Mouse (Mus musculus) testis, postnatal 14 days (tissue): Measurements from ENCODE around the gene Ahdc1.
A peak's percentile ranks its signal among the peaks of the same experiment; 100 is the strongest.
"Not testable (repeated sequence)": the region's sequence is repeated elsewhere in the genome, so short reads cannot be mapped to it uniquely, and the experiment has no call there.

Experiments used
- DNase-seq: peaks from one replicate; pipeline ENCODE4 v3.0.0; 2021; ENCODE audit warnings: low spot score

The Ahdc1 gene

DNA sequence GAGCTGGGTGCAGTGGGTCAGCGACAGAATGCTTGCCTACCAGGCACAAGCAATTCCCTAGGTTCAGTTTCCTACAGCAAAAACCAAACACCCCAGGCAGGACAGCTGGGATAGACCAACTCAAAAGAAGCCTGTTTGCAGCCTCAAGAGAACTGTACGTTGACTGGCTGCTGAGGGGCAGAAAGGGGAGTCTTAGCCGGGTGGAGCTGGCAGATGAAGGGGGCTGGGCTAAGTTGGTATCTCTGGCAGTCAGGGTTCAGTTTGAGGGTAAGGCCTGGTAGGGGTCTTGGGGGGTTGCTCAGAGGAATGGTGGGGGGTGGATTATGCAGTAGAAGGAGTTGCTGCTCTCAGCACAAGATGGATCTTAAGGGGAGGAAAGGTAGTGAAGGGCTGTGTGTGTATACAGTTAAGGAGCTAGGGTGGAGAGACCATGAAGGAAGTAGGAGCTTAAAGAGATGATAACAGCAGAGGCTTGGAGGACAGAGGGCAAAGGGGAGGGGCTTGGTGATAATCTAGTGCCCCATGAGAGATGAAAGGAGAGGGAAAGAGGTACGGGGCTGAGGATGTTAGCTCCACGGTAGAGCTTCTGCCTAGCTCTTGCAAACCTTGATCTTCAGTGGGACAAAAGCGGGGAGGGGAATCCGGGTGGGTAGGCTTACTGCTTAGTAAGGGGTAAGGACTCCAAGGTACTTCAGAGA is 68.5 kb downstream of the Ahdc1 start:
- no peak for DNase-seq

DNA sequence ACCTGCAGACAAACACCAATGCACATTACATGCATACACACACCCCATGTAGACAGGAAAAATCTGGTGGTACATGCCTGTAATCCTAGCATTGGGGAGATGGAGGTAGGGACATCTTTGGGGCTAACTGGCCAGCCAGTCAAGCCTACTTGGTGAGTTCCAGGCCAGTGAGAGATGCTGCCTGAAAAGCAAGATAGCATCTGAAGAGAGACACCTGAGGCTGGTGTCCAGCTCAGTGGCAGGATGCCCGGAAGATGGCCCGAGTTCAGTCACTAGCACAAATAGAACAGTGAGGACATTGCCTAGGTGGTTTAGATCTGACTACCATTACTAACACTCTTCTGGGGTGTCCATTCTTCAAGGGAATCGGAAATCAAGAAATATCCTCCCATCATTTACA is 69.8 kb downstream of the Ahdc1 start:
- DNase-seq: no peak

DNA sequence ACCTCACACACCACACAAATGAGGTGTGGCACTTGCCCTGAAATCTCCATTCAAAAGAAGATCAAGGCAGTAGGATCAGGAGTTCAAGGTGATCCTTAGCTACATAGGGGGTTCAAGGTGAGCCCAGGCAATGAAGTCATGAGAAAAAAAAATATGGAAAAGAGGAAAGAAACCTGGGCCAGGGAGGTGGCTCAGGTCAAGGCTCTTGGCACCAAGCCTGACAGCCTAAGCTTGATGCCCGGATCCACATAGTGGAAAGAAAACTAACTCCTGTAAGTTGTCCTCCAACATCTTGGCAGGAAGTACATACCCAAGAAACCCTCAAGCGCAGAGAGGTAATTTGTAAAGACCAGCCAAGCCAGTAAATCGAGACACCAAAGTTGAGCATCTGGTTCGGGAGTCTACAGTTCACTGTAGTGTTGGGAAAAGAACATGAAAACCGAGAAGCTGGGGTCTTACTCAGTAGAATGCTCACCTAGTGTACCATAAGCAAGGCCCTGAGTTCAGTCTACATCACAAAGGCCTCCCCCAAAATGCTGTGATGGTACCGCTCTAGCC is 71.2 kb downstream of the Ahdc1 start:
- no peak for DNase-seq

DNA sequence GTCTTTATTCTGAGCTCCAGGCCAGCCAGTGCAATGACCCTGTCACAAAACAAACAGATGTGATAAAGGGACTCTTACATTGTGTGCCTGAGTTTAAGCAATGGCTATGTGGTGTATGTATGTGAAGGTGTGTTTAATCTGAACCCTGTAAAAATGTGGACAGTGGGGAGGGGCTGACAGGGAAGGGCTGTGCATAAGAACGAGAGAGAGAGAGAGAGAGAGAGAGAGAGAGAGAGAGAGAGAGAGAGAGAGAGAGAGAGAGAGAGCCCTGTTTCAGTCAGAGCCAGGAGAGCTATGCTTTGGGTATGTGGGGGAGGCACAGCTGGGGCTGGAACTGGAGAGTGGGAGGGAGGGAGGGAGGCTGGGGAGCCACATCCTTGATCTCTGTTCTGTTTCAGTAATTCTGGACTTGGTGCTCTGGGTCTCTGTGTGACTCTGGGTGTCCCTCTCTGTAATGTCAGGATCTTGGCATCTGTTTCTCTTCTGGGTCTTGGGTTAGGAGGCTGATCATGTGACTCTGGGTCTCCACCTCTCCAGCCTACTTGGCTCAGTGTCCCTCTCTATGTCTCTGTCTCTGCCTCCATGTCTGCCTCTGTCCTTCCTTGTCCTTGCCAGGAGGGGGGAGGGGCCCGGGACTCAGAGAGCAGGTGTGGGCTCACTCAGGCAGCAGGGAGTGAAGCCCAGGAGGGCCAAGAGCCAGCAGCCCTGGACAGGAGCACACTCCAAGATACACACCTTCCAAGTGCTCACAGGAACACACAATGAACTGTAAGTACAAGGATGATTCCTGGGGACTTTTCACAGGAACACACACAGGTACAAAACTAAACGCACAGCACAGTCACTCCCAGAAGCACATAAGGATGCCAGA is 73.2 kb downstream of the Ahdc1 start:
- peak; percentile 80 for DNase-seq

DNA sequence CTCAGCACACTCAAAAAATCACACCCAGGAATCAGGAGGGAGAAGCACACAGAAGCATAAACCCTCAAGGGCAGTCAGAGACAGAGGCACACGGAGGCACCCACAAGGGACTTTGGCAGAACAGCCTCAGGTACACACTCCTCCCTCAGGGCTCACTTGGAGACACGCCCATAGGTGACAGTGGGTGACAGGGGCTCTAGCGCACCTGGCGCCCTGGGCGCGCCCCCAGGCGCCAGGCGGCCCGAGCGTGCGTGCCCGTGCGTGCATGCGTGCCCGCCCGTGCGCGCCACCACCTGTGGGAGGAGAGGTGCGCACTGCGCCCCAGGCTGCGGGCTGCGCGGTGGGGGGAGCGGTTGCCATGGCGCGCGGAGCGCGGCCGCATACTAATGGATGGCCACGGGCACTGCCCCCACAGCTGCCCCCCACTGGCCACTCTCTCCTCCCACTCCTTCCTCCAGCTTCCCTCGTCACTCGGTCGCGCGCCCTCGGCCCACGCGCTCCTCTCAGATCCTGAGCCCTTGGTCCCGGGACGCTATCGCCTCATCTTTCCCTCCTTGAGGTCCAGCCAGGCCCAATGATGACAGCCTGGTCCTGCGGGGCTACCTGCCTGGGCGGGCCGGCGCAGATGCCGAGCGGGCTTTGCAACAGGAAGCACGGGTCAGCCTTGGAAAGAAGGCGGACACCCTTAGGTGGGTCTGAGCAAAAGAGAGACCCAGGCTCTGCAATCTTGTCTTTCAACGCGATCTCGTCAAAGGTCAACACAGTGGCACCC is 74.1 kb downstream of the Ahdc1 start:
- peak; percentile 76 for DNase-seq

DNA sequence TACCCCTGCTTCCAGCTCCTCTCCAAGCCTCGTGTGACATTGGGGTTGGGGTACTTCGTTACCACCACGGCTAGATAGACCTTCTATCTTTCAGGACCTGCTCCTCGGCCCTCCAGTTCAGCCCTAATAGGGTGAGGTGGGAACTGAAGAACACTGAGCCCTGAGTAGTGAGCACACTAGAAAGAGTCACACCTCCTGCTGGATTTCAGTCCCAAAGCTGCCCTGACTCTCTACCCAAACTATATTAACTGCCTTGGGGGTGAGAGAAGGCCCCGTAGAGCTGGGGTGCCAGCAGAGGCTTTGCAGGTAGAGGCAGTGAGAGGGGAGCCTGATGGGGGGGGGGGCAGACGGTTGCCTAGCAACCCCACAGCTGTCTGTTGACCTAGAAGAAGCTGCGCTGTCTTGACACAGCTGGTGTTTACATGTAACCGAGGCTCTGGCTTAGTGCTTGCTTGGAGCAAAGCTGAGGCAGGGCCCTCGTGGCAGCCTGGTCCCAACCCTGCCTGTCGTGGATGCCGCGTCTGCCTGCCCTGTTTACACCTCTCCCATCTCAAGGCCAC is 74.8 kb downstream of the Ahdc1 start:
- DNase-seq: no peak

DNA sequence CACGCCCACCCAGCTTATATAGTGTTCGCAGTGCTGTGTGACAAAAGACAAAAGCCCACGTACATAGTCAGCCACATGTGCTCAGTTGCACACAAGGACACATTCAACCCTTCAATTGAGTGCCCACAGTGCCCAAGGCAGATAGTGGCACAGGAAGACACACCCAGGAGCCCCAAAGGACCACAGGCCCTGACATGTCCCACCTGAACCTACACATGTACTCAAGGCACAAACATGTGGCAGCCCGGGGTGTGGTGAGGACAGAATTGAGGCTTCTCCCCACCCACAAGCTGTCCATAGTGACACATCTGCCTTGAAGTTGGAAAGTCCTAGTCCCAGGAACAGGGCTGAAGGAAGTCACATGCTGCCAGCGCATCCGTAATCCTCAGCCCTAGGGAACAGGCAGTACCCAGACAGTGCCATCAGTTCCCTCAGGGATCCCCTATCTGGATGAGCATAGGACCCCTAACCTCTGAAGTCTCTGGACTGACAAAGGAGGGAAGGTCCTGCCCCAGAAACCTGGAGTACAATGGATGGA is 76.2 kb downstream of the Ahdc1 start:
- DNase-seq: no peak

DNA sequence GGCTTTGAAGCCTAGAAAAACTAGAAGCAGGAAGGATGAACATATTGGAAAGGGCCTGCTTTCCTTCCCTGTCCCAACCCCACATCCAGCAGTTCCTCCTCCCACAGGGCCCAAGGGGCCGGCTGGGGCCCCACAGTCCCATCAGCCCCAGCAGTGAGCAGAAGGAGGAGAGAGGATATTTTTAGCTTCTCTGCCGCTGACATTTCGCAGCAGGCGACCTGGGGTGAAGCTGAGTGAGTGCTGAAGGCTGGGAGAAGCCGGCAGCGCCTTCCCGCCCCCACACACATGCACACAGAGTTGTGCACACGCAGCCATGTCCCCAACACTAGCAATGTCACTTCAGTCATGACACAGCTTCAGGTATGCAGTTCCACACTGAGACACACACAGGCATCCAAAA is 76.8 kb downstream of the Ahdc1 start:
- no peak for DNase-seq

DNA sequence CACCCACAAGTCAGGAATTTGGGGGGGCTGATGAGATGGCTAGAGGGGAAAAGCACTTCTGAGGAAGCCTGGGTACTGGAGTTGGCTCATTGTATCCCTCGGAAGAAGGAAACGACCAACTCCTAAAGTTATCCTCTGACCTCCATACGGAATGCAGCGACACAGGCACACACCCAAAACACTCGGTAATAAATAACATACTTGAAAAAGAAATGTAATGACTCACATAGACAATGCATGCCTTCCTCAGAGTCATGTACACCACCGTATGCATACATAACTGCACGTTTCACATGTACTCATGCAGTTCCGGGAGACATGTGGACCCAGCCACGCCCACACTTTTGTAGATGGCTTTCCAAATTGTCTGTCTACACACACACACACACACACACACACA is 78.3 kb downstream of the Ahdc1 start:
- no peak for DNase-seq

DNA sequence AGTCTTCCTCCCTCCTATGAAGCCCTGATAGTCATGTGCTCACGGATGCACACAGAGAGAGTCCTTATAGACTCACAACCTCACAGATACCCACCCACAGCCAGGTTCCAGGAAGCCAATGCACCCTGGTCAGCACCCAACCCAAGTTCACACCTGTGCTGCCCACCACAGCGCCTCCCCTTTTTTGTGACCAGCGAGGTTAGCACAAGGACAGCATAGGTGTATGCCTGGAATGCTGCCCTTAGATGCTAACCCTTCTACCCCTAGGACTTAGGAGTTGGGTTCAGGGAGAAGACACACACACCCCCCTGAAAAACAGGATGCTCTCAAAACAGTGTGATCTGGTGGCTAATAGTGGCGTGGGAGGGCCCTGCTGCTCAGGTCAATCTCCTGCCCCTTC is 78.7 kb downstream of the Ahdc1 start:
- DNase-seq: no peak

DNA sequence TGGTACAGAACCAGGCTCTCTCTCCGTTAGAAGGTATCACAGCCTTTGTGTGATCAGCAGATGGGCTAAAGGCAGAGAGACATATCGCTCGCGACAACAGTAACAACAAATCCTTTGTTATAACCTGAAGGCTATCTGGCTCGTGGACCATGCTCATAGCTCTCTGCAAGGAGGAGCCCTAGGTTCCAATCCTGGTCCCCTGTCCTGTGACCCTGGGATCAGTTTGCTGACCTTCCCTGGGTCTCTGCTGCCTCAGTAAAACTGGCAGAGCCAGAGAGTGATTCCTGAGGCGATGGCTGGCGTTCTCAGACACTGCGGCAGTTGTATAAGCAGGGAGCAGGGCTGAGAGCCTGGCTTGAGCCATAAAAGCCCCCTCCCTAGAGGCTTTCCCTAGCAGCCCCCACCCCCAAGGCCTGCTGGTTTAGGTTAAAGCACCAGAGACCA is 79.2 kb downstream of the Ahdc1 start:
- DNase-seq: no peak

DNA sequence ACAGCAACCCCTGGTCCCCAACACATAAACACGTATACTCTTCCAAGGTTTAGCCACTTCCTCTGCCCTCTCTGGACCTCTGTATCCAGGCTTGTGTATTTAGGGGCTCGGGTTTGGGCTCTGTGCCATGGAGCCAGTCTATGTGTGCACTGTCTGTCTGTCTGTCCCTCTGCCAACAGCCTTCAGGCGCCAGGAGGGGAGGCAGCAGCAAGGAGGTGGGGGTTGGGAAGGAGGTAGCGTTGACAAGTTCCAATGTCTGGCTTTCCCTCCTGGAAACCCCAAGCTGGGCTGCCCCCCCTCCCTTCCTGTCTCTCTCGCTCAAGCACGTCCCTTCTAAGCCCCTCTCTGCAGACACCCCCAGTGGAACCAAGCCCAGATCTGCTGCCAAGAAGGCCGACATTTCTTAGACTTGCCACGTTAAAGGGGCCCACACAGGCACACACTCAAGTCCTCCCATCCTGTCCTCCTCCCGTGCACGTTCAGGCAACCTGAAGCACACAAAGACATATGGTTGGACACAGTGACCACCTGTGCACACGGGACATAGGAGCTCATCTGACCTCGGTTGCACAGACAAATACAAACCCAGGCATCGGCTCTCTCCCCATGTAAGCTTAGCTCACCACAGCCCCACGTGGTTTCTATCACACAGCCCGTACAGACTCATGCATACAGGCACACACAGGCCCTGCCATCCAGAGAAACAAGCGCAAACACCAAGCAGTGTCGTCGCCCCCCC is 79.8 kb downstream of the Ahdc1 start:
- DNase-seq: peak; percentile 34

DNA sequence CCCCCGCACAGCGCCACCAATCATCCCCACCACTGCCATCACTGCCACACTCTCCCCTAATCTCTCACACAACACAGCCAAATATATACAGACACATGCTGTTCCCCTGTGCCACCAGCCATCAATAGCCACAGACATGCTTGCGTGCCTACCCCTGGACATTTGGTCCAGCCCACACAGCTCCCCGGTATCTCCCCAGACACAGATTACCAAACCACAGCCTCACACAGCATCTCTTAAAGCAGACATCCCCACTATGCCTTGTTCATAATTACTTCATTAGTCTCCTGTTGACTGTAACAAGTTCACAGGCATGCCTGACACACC is 80.4 kb downstream of the Ahdc1 start:
- no peak for DNase-seq

DNA sequence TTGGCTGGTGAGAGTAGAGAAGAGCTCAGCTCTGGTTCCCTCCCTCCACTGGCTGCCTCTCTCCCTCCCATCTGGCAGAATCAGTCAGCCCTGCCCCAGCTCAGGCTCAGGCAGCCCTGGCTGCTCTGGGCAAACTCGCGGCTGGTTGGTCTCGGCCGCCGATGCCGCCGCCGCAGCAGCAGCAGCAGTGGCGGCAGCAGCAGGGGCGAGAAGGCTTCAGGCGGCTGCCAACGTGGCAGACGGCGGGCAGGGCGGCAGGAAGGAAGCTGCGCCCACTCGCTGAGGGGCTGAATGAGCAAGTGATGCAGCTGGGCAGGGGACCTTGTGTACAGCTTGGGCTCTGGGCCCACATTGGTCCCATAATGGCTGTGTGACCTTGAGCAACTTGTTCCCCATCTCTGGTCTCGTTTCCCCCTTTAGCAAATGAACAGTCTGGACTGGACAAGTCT is 81.4 kb downstream of the Ahdc1 start:
- peak; percentile 52 for DNase-seq

DNA sequence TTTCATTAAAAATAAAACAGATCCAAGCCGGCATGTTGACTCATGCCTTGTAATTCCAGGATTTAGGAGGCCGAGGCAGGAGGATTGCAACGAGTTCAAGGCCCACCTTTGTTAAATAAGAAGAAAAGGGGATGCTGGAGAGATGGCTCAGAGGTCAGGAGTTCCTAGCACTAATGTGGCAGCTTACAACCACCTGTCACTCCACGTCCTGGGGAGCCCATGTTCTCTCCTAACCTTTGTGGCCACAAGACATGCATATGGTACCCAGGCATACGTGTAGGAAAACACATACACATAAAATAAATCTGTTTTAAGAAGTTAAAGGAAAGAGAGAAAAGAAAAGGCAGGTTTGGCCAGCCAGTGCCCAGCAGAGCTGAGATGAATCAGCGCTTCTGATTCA is 82.0 kb downstream of the Ahdc1 start:
- no peak for DNase-seq

DNA sequence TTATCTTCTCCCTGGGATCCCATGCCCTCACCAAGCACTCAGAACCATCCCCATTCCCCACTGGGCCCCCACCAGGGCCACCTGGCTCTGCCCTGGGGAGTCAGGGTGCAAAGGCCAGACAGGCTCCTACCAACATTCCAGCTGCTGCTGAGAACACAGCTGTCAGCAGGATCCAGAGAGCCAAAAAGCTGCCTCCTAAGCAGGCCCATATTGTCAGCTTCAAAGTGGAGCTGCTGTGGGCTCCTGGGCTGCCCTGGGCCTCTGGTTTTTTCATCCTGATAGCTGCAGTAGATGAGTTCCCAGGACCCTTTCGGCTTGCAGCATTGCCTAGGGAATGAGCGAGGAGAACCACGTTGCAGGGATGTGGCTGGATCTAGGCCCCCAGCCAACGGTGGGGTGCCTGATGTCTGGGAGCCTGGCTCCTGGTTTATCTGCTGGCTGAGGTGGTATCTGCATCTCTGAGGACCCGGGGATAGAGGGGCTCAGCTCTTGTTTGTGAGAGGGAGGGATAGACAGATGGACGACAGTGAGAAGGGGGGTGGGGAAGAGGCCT is 82.5 kb downstream of the Ahdc1 start:
- no peak for DNase-seq

DNA sequence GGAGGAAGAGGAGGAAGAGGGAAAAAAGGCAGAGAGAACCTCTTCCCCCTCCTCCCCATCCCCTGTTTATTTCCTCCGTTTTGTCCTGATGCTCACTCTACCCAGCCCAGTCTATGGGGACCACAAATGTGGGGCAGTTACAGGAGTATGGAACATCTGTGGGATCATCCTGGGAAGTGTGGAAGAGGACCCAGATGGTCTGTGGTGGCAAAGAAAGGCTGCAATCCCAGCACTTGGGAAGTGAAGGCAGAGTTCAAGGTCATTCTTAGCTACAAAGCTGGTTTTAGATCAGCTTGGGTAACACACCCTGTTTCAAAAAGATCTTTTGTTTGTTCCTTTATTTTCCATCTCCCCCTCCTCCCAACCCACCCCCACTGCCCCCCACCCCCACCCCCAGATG is 83.2 kb downstream of the Ahdc1 start:
- no peak for DNase-seq

DNA sequence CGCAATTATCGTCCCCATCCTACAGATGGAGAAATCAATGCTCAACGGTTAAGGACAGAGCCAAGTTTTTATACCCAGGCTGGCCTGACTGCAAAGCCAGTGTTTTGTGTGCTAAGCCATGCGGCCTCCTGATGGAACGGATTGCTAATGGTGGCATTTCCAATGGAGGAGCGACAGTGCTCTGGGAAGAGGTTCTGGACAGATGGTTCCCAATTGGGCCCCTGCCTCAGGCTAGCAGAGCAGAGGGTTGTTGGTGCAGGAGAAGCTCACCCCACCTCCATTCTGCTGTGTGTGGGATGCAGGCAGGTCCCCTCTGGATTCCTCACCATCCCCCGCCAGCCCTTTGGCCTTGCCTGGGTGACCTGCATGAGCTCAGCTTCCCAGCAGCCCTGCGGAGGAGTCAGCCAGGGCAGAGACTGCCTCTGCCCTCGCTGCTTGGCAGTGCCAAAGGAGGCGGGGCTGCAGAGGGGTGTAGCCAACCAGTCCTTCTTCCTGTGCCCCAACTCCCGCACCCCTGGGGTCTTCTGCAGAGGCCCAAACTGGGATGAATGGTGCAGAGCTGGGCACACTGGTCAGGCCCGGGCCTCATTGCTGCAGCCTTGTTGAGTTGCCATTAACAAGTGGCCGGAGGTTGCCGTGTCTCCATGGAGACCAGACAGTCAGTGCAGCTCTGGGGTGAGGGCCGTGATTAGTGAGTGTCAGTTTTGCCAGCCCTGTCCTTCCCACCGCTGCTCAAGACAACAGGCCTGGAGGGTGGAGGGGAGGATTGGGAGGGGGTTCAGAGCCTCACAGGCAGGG is 84.1 kb downstream of the Ahdc1 start:
- DNase-seq: peak; percentile 87

DNA sequence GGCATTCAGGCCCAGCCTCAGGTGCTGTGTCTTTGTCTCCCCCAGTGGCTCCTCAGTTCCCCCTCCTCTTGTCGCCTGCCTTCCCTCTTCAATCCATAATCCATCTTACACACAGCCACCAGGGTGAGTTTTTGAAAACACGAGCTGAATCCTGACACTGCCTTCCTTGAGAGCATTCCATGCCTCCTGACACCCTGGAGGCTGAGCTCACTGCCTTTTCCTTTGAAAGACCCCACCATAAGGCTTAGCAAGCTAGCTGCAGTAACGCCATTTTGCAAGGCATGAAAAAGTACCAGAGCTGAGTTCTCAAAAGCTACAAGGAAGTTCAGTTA is 84.6 kb downstream of the Ahdc1 start:
- DNase-seq: not testable (repeated sequence)

DNA sequence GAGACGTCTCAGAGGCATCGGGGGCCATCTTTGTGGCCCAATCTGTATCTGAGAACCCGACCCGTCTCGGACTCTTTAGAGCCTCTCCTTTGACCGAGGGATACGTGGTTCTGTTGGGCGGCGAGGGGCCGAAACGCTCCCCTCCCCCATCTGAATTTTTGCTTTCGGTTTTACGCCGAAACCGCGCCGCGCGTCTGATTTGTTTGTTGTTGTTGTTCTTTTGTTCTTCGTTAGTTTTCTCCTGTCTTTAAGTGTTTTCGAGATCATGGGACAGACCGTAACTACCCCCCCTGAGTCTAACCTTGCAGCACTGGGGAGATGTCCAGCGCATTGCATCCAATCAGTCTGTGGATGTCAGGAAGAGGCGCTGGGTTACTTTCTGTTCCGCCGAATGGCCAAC is 85.6 kb downstream of the Ahdc1 start:
- not testable (repeated sequence) for DNase-seq
